Mouse (Mus musculus) C2C12 (cell line): ENCODE measurements around the gene 6030468B19Rik.

ENCODE experiments used
- CEBPB ChIP-seq: IDR thresholded peaks from one replicate; pipeline ENCODE4 v1.6.1; 2011; ENCODE audit warnings: low read depth, mild to moderate bottlenecking, control low read depth, moderate library complexity
- CTCF ChIP-seq: IDR thresholded peaks from one replicate; pipeline ENCODE4 v1.5.1; 2011; ENCODE audit not compliant: control insufficient read depth, insufficient read depth, insufficient read length
- FOSL1 ChIP-seq: IDR thresholded peaks from one replicate; pipeline ENCODE4 v1.8.0; 2011; ENCODE audit warnings: mild to moderate bottlenecking, low read length; ENCODE audit not compliant: poor library complexity, insufficient read depth, severe bottlenecking
- MAX ChIP-seq: IDR thresholded peaks from one replicate; pipeline ENCODE4 v1.6.1; 2011; ENCODE audit warnings: mild to moderate bottlenecking, control low read depth
- MYOD1 ChIP-seq: IDR thresholded peaks from one replicate; pipeline ENCODE4 v1.6.1; 2011; ENCODE audit warnings: low read depth; ENCODE audit not compliant: control insufficient read depth, insufficient read length
- MYOG ChIP-seq: IDR thresholded peaks from one replicate; pipeline ENCODE4 v1.6.1; 2011; ENCODE audit not compliant: control insufficient read depth, insufficient read length; ENCODE audit errors: extremely low read depth
- USF1 ChIP-seq: IDR thresholded peaks from one replicate; pipeline ENCODE4 v1.6.1; 2011; ENCODE audit warnings: low read depth, mild to moderate bottlenecking, control low read depth, moderate library complexity

GRCm38 (mm10) chr11:117755891-117756290 lies 41.6 kb upstream of the 6030468B19Rik start:
- no peak for TF ChIP-seq CTCF
- no peak for TF ChIP-seq MYOD1
- TF ChIP-seq FOSL1: no peak
- no peak for TF ChIP-seq USF1
- TF ChIP-seq MAX: no peak
- TF ChIP-seq CEBPB: no peak
- TF ChIP-seq MYOG: no peak
